ENCODE assay signal across 10 mouse cellular contexts in the genomic region with DNA sequence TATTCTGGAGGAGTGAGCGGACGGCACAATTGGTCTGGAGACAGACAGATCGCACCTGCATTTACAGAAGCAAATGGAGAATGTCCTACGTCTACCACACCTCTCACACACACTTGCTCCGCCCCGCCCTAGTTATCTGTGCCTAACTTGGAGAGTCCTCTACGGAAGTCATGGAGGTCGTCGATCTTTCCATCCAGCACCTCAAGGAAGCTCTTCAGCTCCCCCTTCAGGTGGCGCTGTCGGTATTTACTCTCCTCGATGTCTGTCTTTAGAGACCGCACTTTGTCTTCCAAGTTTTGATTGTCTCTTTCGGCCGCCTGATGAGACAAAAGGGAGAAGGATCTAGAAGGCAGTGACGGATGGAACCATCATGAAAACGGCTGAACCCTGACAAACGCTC. TPM values are rescaled to one million over a fixed set of nuclear protein-coding genes. Genes with fewer than 3 reads are reported as not detected.
DNase-seq lines count a peak whose midpoint lies in the region; ATAC-seq and TF ChIP-seq lines count a peak whose summit lies in the region.
"Had no signal": no experiment of that assay in that cellular context is flagged by ENCODE, and none has a peak within 500 bp of the region (broad histone marks: within the 10 kb centered on the region; RNA-seq: fewer than 3 reads in every experiment).

No protein-coding gene starts in this region.

- ATAC-seq in hindbrain, embryonic 11.5 days (ENCODE audit: low FRiP score), result no peak
- no peak for ATAC-seq in hindbrain, embryonic 16.5 days
- peak; percentile 62 for ATAC-seq in liver, embryonic 13.5 days (ENCODE audit: low read depth)
- no peak for ATAC-seq in frontal cortex, adult (ENCODE audit: low TSS enrichment)

- H3K27ac ChIP-seq in hindbrain, embryonic 11.5 days (ENCODE audit: low read depth, low read length), result no peak overlapping the region
- H3K27ac ChIP-seq in hindbrain, embryonic 16.5 days (ENCODE audit: low read depth, low read length), result no peak overlapping the region
- no peak overlapping the region for H3K27ac ChIP-seq in bone marrow macrophage, adult 2 months (ENCODE audit: insufficient read depth, low read depth, low read length)
- H3K27ac ChIP-seq in liver, embryonic 13.5 days, result no peak overlapping the region; the same call in 1 of the 2 replicates
- H3K27ac ChIP-seq: embryonic facial prominence, embryonic 15.5 days; limb, embryonic 13.5 days had no signal

- H3K9me3 ChIP-seq in hindbrain, embryonic 11.5 days (ENCODE audit: control insufficient read depth, low read length), result no peaks in the 10 kb centered on the region
- H3K9me3 ChIP-seq in hindbrain, embryonic 16.5 days (ENCODE audit: control insufficient read depth, low read length), result no peaks in the 10 kb centered on the region
- no peaks in the 10 kb centered on the region for H3K9me3 ChIP-seq in liver, embryonic 13.5 days (replicated peaks)
- H3K9me3 ChIP-seq: embryonic facial prominence, embryonic 15.5 days; limb, embryonic 13.5 days had no signal

- no peaks in the 10 kb centered on the region for H3K36me3 ChIP-seq in hindbrain, embryonic 11.5 days (ENCODE audit: control insufficient read depth, insufficient read depth, low read length)
- H3K36me3 ChIP-seq in hindbrain, embryonic 16.5 days (ENCODE audit: control insufficient read depth, insufficient read depth, low read length), result no peaks in the 10 kb centered on the region
- H3K36me3 ChIP-seq in liver, embryonic 13.5 days, result no peaks in the 10 kb centered on the region
- H3K36me3 ChIP-seq: embryonic facial prominence, embryonic 15.5 days had no signal

- no peak for TF ChIP-seq POLR2A in bone marrow macrophage, adult 2 months (IDR thresholded peaks at IDR 0.05; ENCODE audit: borderline replicate concordance, low read depth, low read length)

- H3K9ac ChIP-seq in hindbrain, embryonic 11.5 days (ENCODE audit: low read depth, low read length), result no peak overlapping the region
- H3K9ac ChIP-seq in hindbrain, embryonic 16.5 days (ENCODE audit: low read depth, low read length), result no peak overlapping the region
- H3K9ac ChIP-seq in liver, embryonic 13.5 days, result no peak overlapping the region
- H3K9ac ChIP-seq: embryonic facial prominence, embryonic 15.5 days; limb, embryonic 13.5 days had no signal

- peak; percentile 34 for DNase-seq in hindbrain, embryonic 11.5 days (ENCODE audit: low spot score)
- peak; percentile 91 for DNase-seq in ES-CJ7 (ENCODE audit: low read depth, low spot score)
- peak; percentile 67 for DNase-seq in liver, embryonic 13.5 days
- peak; percentile 12 to 21 for DNase-seq in thymus, postnatal 36 days
- DNase-seq in layer of hippocampus, postnatal 14 days (ENCODE audit: low spot score in 2 of 2), result no peak

- TF ChIP-seq CTCF in bone marrow macrophage, adult 2 months (IDR thresholded peaks at IDR 0.05; ENCODE audit: low read depth, low read length), result peak; percentile 29; the same call in 1 of the 2 replicates

- H3K4me1 ChIP-seq in hindbrain, embryonic 11.5 days (replicated peaks; ENCODE audit: control insufficient read depth, insufficient read depth, low read length), result no peaks in the 10 kb centered on the region
- H3K4me1 ChIP-seq in hindbrain, embryonic 16.5 days (ENCODE audit: control insufficient read depth, insufficient read depth, low read depth, low read length), result no peaks in the 10 kb centered on the region
- no peaks in the 10 kb centered on the region for H3K4me1 ChIP-seq in bone marrow macrophage, adult 2 months (ENCODE audit: control insufficient read depth, insufficient read depth, low read length)
- peaks cover 34% of the 10 kb centered on the region for H3K4me1 ChIP-seq in liver, embryonic 13.5 days (replicated peaks)
- H3K4me1 ChIP-seq: embryonic facial prominence, embryonic 15.5 days; limb, embryonic 13.5 days had no signal

- no peak overlapping the region for H3K4me2 ChIP-seq in hindbrain, embryonic 11.5 days (replicated peaks; ENCODE audit: low read depth, low read length)
- H3K4me2 ChIP-seq in hindbrain, embryonic 16.5 days (ENCODE audit: low read length), result no peak overlapping the region
- H3K4me2 ChIP-seq in liver, embryonic 13.5 days, result peak overlapping the region; percentile 17; the same call in 1 of the 2 replicates
- H3K4me2 ChIP-seq: embryonic facial prominence, embryonic 15.5 days; limb, embryonic 13.5 days had no signal

- H3K4me3 ChIP-seq in hindbrain, embryonic 11.5 days (ENCODE audit: low read depth, low read length), result no peak overlapping the region
- H3K4me3 ChIP-seq in hindbrain, embryonic 16.5 days (ENCODE audit: low read length), result no peak overlapping the region
- no peak overlapping the region for H3K4me3 ChIP-seq in bone marrow macrophage, adult 2 months (ENCODE audit: insufficient read depth, low read length)
- no peak overlapping the region for H3K4me3 ChIP-seq in liver, embryonic 13.5 days (replicated peaks)
- H3K4me3 ChIP-seq: embryonic facial prominence, embryonic 15.5 days; limb, embryonic 13.5 days had no signal

- WGBS in hindbrain, embryonic 11.5 days, result 63% methylated on average over 18 of the region's 18 CpGs
- WGBS in hindbrain, embryonic 16.5 days, result 66% methylated on average over 18 of the region's 18 CpGs
- 47% methylated on average over 18 of the region's 18 CpGs for WGBS in liver, embryonic 13.5 days (ENCODE audit: insufficient replicate concordance)

- no peaks in the 10 kb centered on the region for H3K27me3 ChIP-seq in hindbrain, embryonic 11.5 days (ENCODE audit: control insufficient read depth, insufficient read depth, low read length)
- H3K27me3 ChIP-seq in hindbrain, embryonic 16.5 days (replicated peaks; ENCODE audit: control insufficient read depth, insufficient read depth, low read length), result no peaks in the 10 kb centered on the region
- H3K27me3 ChIP-seq in liver, embryonic 13.5 days, result no peaks in the 10 kb centered on the region
- H3K27me3 ChIP-seq: embryonic facial prominence, embryonic 15.5 days; limb, embryonic 13.5 days had no signal

RNA-seq across cellular contexts. Expression of gene Whamm, which starts 39.1 kb away (rescaled TPM):
- polyA plus RNA-seq in hindbrain, embryonic 11.5 days (2014; fragmentation: Nextera tagmentation; extraction: Ambion mirVana), result 7.5 and 9.0 TPM in 2 replicates
- 2.0 and 6.0 TPM in 2 replicates for polyA plus RNA-seq in hindbrain, embryonic 16.5 days (2015; fragmentation: Nextera tagmentation; extraction: Ambion mirVana)
- 13.4 and 15.8 TPM in 2 replicates for polyA plus RNA-seq in bone marrow macrophage, adult 2 months (2012; ENCODE audit: insufficient read depth, insufficient read length, missing spikeins)
- polyA plus RNA-seq in liver, embryonic 13.5 days (2015; fragmentation: Nextera tagmentation; extraction: Ambion mirVana), result 4.0 and 4.5 TPM in 2 replicates
- 10 to 100 TPM; 16.0 to 19.7 TPM for total RNA-seq in layer of hippocampus, postnatal 14 days (2021)

RNA-seq across cellular contexts. Expression of gene Fsd2, which starts 43.4 kb away (rescaled TPM):
- polyA plus RNA-seq in hindbrain, embryonic 11.5 days (2014; fragmentation: Nextera tagmentation; extraction: Ambion mirVana), result 0.29 and 0.52 TPM in 2 replicates
- polyA plus RNA-seq in hindbrain, embryonic 16.5 days (2015; fragmentation: Nextera tagmentation; extraction: Ambion mirVana), result 0.15 and 0.57 TPM in 2 replicates
- 0.32 and 0.40 TPM in 2 replicates for polyA plus RNA-seq in bone marrow macrophage, adult 2 months (2012; ENCODE audit: insufficient read depth, insufficient read length, missing spikeins)
- polyA plus RNA-seq in liver, embryonic 13.5 days (2015; fragmentation: Nextera tagmentation; extraction: Ambion mirVana), result 0.06 and 0.15 TPM in 2 replicates
- total RNA-seq in layer of hippocampus, postnatal 14 days (2021), result under 1 TPM; 0.10 to 0.32 TPM

Comparison
In these comparisons a context has a peak if more than half of its experiments do, and no peak if none do; other contexts are left out.
1. DNase-seq: peak in hindbrain, embryonic 11.5 days (single experiment), ES-CJ7 (single experiment), liver, embryonic 13.5 days (single experiment) and thymus, postnatal 36 days (2 of 2); none in layer of hippocampus, postnatal 14 days (0 of 2).